Mouse (Mus musculus) testis, adult 10 weeks (tissue): ENCODE results near the gene St6galnac1. TPM values are rescaled to one million over a fixed set of nuclear protein-coding genes. Genes with fewer than 3 reads are reported as not detected.

Experiments
- polyA plus RNA-seq: library from polyadenylated mRNA; stranded (reverse); fragments of 350-450 nt; fragmentation: Illumina TruSeq; extraction: RNeasy Lipid Tissue Mini Kit (QIAGEN cat#74804); gene quantifications from one replicate; pipeline ENCODE4 v1.2.3, GENCODE M21; 2014; ENCODE audit warnings: low read depth, low replicate concordance

Gene St6galnac1
- polyA plus RNA-seq: not detected

DNA sequence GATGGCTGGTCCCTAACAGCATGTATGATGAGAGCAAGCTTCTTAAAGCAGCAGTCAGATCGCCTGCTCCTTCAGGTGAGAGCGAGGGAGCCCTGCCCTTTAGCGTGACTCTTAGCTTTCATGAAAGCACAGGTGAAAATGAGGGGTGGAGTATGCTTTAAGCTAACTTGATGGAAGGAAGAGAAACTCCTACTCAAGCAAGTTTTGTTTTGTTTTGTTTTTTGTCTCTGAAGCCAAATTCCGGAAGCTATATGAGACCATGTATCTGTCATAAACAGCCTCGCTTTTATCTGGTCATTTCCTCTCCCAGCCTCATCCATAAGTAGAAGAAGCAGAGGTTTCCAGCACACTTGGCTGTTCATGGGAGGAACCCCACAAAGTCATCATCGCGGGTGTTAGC is at the start of gene St6galnac1:
Gene St6galnac1 (minus strand): TSS at position 101 of the 400 bp plus-strand sequence.

Other genes starting within 250 kb of the St6galnac1 start
- gene Sphk1, start 244.6 kb downstream of the St6galnac1 start, polyA plus RNA-seq: 0.15 TPM
- gene Ube2o, start 194.1 kb downstream of the St6galnac1 start, polyA plus RNA-seq: 6.1 TPM
- not detected for gene Aanat, start 189.1 kb downstream of the St6galnac1 start, polyA plus RNA-seq
- not detected for gene Rhbdf2, start 148.5 kb downstream of the St6galnac1 start, polyA plus RNA-seq
- gene Prcd, start 122.0 kb downstream of the St6galnac1 start, polyA plus RNA-seq: 1.3 TPM
- 0.22 TPM for gene Cygb, start 121.2 kb downstream of the St6galnac1 start, polyA plus RNA-seq
- gene Mxra7, start 52.5 kb upstream of the St6galnac1 start, polyA plus RNA-seq: 6.0 TPM
- 40.9 TPM for gene Mettl23, start 67.8 kb upstream of the St6galnac1 start, polyA plus RNA-seq
- 42.2 TPM for gene Jmjd6, start 67.9 kb upstream of the St6galnac1 start, polyA plus RNA-seq
- 80.0 TPM for gene Mfsd11, start 76.9 kb upstream of the St6galnac1 start, polyA plus RNA-seq
- gene Srsf2, start 77.6 kb upstream of the St6galnac1 start, polyA plus RNA-seq: 305 TPM
- not detected for gene Mgat5b, start 143.4 kb upstream of the St6galnac1 start, polyA plus RNA-seq